Mouse (Mus musculus): Measurements from ENCODE around the gene Olfr1416.

GRCm38 (mm10) chr1:92440066-92440750, 44.7 kb downstream of the Olfr1416 start:
- TF ChIP-seq CTCF (IDR thresholded peaks at IDR 0.05; ENCODE audit: extremely low read depth, insufficient read depth, low read length) (no peak), POLR2A (IDR thresholded peaks at IDR 0.05; ENCODE audit: extremely low read depth, insufficient read depth, low read length) (no peak)
